22 mouse cellular contexts compared by ENCODE assay signal in the genomic region with DNA sequence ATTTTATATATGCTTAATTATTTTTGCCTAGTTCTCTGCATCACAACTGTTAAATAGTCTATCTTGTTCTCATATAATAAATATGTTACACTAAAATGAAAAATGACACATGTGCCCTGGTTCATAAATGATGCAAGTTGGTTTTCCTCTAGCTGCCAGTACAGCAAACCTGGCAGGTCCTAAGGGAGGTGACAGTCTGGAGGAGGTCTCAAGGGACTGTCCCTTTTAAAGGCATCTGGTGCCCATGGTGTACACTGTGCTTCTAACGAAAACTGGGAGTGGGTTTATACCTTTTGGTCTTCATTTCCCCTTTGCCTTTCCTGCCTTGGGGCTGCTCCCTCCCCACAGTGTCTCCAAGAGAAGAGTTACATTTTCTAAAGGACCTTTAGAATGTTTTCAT. TPM values are rescaled to one million over a fixed set of nuclear protein-coding genes. Genes with fewer than 3 reads are reported as not detected.
DNase-seq lines count a peak whose midpoint lies in the region; ATAC-seq and TF ChIP-seq lines count a peak whose summit lies in the region.
"Had no signal": no experiment of that assay in that cellular context is flagged by ENCODE, and none has a peak within 500 bp of the region (broad histone marks: within the 10 kb centered on the region; RNA-seq: fewer than 3 reads in every experiment).

No protein-coding gene starts in this region.

- no peaks in the 10 kb centered on the region for H3K79me2 ChIP-seq in CH12.LX (replicated peaks; ENCODE audit: control insufficient read depth, extremely low read depth, insufficient read depth, poor library complexity, severe bottlenecking)

- H3K27me3 ChIP-seq in midbrain, embryonic 11.5 days (ENCODE audit: control insufficient read depth, insufficient read depth, low read length) = no peaks in the 10 kb centered on the region
- H3K27me3 ChIP-seq in midbrain, embryonic 13.5 days = no peaks in the 10 kb centered on the region
- no peaks in the 10 kb centered on the region for H3K27me3 ChIP-seq in CH12.LX (replicated peaks)
- H3K27me3 ChIP-seq: embryonic facial prominence, embryonic 12.5 days; forebrain, embryonic 13.5 days; forebrain, embryonic 15.5 days; Patski had no signal

- H3K4me3 ChIP-seq in layer of hippocampus, adult 2 months = no peak overlapping the region
- no peak overlapping the region for H3K4me3 ChIP-seq in midbrain, embryonic 11.5 days (ENCODE audit: low read depth, low read length)
- H3K4me3 ChIP-seq in midbrain, embryonic 13.5 days (replicated peaks) = no peak overlapping the region
- no peak overlapping the region for H3K4me3 ChIP-seq in CH12.LX (replicated peaks in 1 of 3; ENCODE audit: low read depth in 2 of 3, low read length in 2 of 3, poor library complexity in 1 of 3)
- H3K4me3 ChIP-seq: embryonic facial prominence, embryonic 10.5 days; embryonic facial prominence, embryonic 12.5 days; forebrain, embryonic 13.5 days; forebrain, embryonic 15.5 days had no signal

- no peaks in the 10 kb centered on the region for H3K9me3 ChIP-seq in midbrain, embryonic 11.5 days (ENCODE audit: control insufficient read depth, low read length)
- no peaks in the 10 kb centered on the region for H3K9me3 ChIP-seq in midbrain, embryonic 13.5 days
- H3K9me3 ChIP-seq in CH12.LX (replicated peaks; ENCODE audit: low read length) = no peaks in the 10 kb centered on the region
- H3K9me3 ChIP-seq: embryonic facial prominence, embryonic 10.5 days; embryonic facial prominence, embryonic 12.5 days; forebrain, embryonic 13.5 days; forebrain, embryonic 15.5 days had no signal

- H3K9ac ChIP-seq in midbrain, embryonic 11.5 days (ENCODE audit: low read length) = no peak overlapping the region
- no peak overlapping the region for H3K9ac ChIP-seq in midbrain, embryonic 13.5 days (replicated peaks)
- no peak overlapping the region for H3K9ac ChIP-seq in CH12.LX (ENCODE audit: insufficient read depth, low read depth)
- H3K9ac ChIP-seq: embryonic facial prominence, embryonic 12.5 days; forebrain, embryonic 13.5 days; forebrain, embryonic 15.5 days; forebrain, postnatal 0 days had no signal

- TF ChIP-seq CTCF in layer of hippocampus, adult 2 months (conservative IDR thresholded peaks at IDR 0.05) = no peak
- TF ChIP-seq CTCF in CH12.LX (conservative IDR thresholded peaks at IDR 0.05 in 1 of 2, IDR thresholded peaks at IDR 0.05 in 1 of 2; ENCODE audit: low read depth in 2 of 2, low read length in 2 of 2) = no peak

- peak overlapping the region; percentile 18; the same call in 1 of the 2 replicates for H3K27ac ChIP-seq in layer of hippocampus, adult 2 months
- no peak overlapping the region for H3K27ac ChIP-seq in midbrain, embryonic 11.5 days (ENCODE audit: low read depth, low read length)
- no peak overlapping the region for H3K27ac ChIP-seq in midbrain, embryonic 13.5 days
- H3K27ac ChIP-seq in CH12.LX (ENCODE audit: insufficient read depth, low read depth) = no peak overlapping the region
- H3K27ac ChIP-seq: embryonic facial prominence, embryonic 10.5 days; embryonic facial prominence, embryonic 12.5 days; forebrain, embryonic 13.5 days; forebrain, embryonic 15.5 days had no signal

- TF ChIP-seq RAD21 in CH12.LX (IDR thresholded peaks at IDR 0.05; ENCODE audit: low read depth, low read length) = no peak

- no peak for DNase-seq in layer of hippocampus, adult 2 months (ENCODE audit: low spot score in 2 of 2)
- DNase-seq in layer of hippocampus, adult 18-20 months (ENCODE audit: low spot score in 2 of 2) = no peak
- DNase-seq in midbrain, embryonic 11.5 days (ENCODE audit: low spot score, missing footprints) = peak; percentile 61
- DNase-seq in CH12.LX (ENCODE audit: extremely low read depth) = peak; percentile 76
- DNase-seq: adrenal gland, adult 8-10 months; adrenal gland, postnatal 14 days; adrenal gland, postnatal 36 days; B cell, adult 2 months; cerebellum, adult 11-12 months; cerebellum, adult 2 months; cerebellum, adult 9-10 months; cerebellum, postnatal 10 days; cerebellum, postnatal 25 days had no signal

- no peaks in the 10 kb centered on the region for H3K4me1 ChIP-seq in midbrain, embryonic 11.5 days (ENCODE audit: control insufficient read depth, insufficient read depth, low read length)
- H3K4me1 ChIP-seq in midbrain, embryonic 13.5 days (replicated peaks) = no peaks in the 10 kb centered on the region
- H3K4me1 ChIP-seq in CH12.LX (ENCODE audit: control insufficient read depth in 1 of 2, insufficient read depth in 2 of 2) = peaks cover 5 to 44% of the 10 kb centered on the region in 2 experiments; a peak in 3 of 4 replicates
- H3K4me1 ChIP-seq: embryonic facial prominence, embryonic 10.5 days; embryonic facial prominence, embryonic 12.5 days; forebrain, embryonic 13.5 days; forebrain, embryonic 15.5 days had no signal

- TF ChIP-seq POLR2A in CH12.LX (IDR thresholded peaks at IDR 0.05; ENCODE audit: low read depth, low read length) = no peak

- no peak overlapping the region for H3K4me2 ChIP-seq in midbrain, embryonic 11.5 days
- H3K4me2 ChIP-seq in midbrain, embryonic 13.5 days (replicated peaks) = no peak overlapping the region
- no peak overlapping the region for H3K4me2 ChIP-seq in CH12.LX (ENCODE audit: insufficient read depth, low read depth, poor library complexity, severe bottlenecking)
- H3K4me2 ChIP-seq: embryonic facial prominence, embryonic 12.5 days; forebrain, embryonic 13.5 days; forebrain, embryonic 15.5 days had no signal

- peaks cover 5% of the 10 kb centered on the region; the same call in 1 of the 2 replicates for H3K36me3 ChIP-seq in midbrain, embryonic 11.5 days (ENCODE audit: control insufficient read depth, insufficient read depth, low read length)
- peaks cover 74% of the 10 kb centered on the region for H3K36me3 ChIP-seq in midbrain, embryonic 13.5 days
- peaks cover 0 to 4% of the 10 kb centered on the region in 2 experiments for H3K36me3 ChIP-seq in CH12.LX (replicated peaks in 1 of 2; ENCODE audit: control insufficient read depth in 1 of 2, insufficient read depth in 1 of 2, low read length in 1 of 2)

- TF ChIP-seq EP300 in CH12.LX (IDR thresholded peaks at IDR 0.05; ENCODE audit: low read length) = no peak

- in situ Hi-C loops in CH12.LX (cut with MboI; ENCODE audit: low pct_ligation_motif_present, low pct_unique_long_range_greater_than_20kb, low sequenced_read_pairs) = loop anchor here (10.0 kb wide), 1 partner anchor 97 kb away; no protein-coding TSS in a partner anchor

- dilution Hi-C loops in CH12.LX (cut with MboI; ENCODE audit: extremely low pct_ligation_motif_present, extremely low pct_unique_long_range_greater_than_20kb, low sequenced_read_pairs) = no loop called here

- WGBS in midbrain, embryonic 11.5 days = 87% methylated on average over 1 of the region's 1 CpGs
- WGBS in midbrain, embryonic 13.5 days = 78% methylated on average over 1 of the region's 1 CpGs

- ATAC-seq in midbrain, embryonic 11.5 days (ENCODE audit: low FRiP score) = no peak
- no peak for ATAC-seq in midbrain, embryonic 13.5 days
- ATAC-seq: activated CD4-positive, CD25-positive, alpha-beta regulatory T cell, adult 4 months; CD4-positive, CD25-positive, alpha-beta regulatory T cell, adult 4 months; forebrain, embryonic 13.5 days; forebrain, embryonic 15.5 days had no signal

TF ChIP-seq in CH12.LX, 34 proteins besides CTCF, POLR2A, EP300 and RAD21:
- no peak for TF ChIP-seq MEF2A (IDR thresholded peaks at IDR 0.05; ENCODE audit: borderline replicate concordance, low read depth, low read length)
- TF ChIP-seq MAX (IDR thresholded peaks at IDR 0.05; ENCODE audit: low read length) = no peak
- TF ChIP-seq ZKSCAN1 (IDR thresholded peaks at IDR 0.05; ENCODE audit: borderline replicate concordance, low read depth, low read length) = no peak
- no peak for TF ChIP-seq UBTF (IDR thresholded peaks at IDR 0.05; ENCODE audit: low read depth, low read length)
- TF ChIP-seq CHD2 (IDR thresholded peaks at IDR 0.05; ENCODE audit: low read length) = no peak
- no peak for TF ChIP-seq JUN (IDR thresholded peaks at IDR 0.05; ENCODE audit: insufficient read depth, low read depth, low read length)
- TF ChIP-seq TCF12 (IDR thresholded peaks at IDR 0.05; ENCODE audit: low read depth, low read length) = no peak
- TF ChIP-seq NRF1 (IDR thresholded peaks at IDR 0.05; ENCODE audit: low read depth, low read length) = no peak
- no peak for TF ChIP-seq CHD1 (IDR thresholded peaks at IDR 0.05; ENCODE audit: low read depth, low read length)
- no peak for TF ChIP-seq USF1 (IDR thresholded peaks at IDR 0.05; ENCODE audit: low read depth, low read length)

RNA-seq across cellular contexts. Expression of a gene that starts 51.4 kb away (rescaled TPM):
- 100 to 1,000 TPM; 124 to 132 TPM for total RNA-seq in layer of hippocampus, adult 2 months (2021)
- total RNA-seq in layer of hippocampus, adult 18-20 months (2021) = 100 to 1,000 TPM; 120 to 121 TPM
- polyA plus RNA-seq in midbrain, embryonic 11.5 days (2014; fragmentation: Nextera tagmentation; extraction: Ambion mirVana) = 69.6 and 83.0 TPM in 2 replicates
- polyA plus RNA-seq in midbrain, embryonic 13.5 days (2015; fragmentation: Nextera tagmentation; extraction: Ambion mirVana) = 55.3 and 58.3 TPM in 2 replicates
- total RNA-seq in CH12.LX (2012; rRNA removed) = 1.4 and 1.5 TPM in 2 replicates
- 1.7 and 2.2 TPM in 2 replicates for total RNA-seq in CH12.LX (2014; rRNA removed)
- 3.3 and 3.9 TPM in 2 replicates for polyA plus RNA-seq in CH12.LX (2012; ENCODE audit: insufficient read length, low read depth)

Comparison
In these comparisons a context has a peak if more than half of its experiments do, and no peak if none do; other contexts are left out.
1. DNase-seq: peak in midbrain, embryonic 11.5 days (single experiment) and CH12.LX (single experiment); none in layer of hippocampus, adult 2 months (0 of 2) and layer of hippocampus, adult 18-20 months (0 of 2).
2. RNA of a gene that starts 51.4 kb away (total RNA-seq): 124 to 132 TPM in layer of hippocampus, adult 2 months and 120 to 121 TPM in layer of hippocampus, adult 18-20 months; 1.4 to 2.2 TPM in CH12.LX; every median in the first group is over 10 times any median in the second.